Mouse (Mus musculus) forebrain, embryonic 14.5 days (tissue): ENCODE results near the gene Lgals2. TPM values are rescaled to one million over a fixed set of nuclear protein-coding genes. Genes with fewer than 3 reads are reported as not detected.
A peak's percentile ranks its signal among the peaks of the same experiment; 100 is the strongest.

ENCODE experiments used
- ATAC-seq: fragments of 200-750 bp; cut with Nextera tagmentation; 2 replicates; pipeline ENCODE4 v1.8.0; 2017; ENCODE audit warnings: mild to moderate bottlenecking, moderate library complexity
- DNase-seq: peaks from one replicate; pipeline ENCODE4 v3.0.0-alpha.2; 2015; ENCODE audit warnings: low spot score
- H3K27ac ChIP-seq: fragments of 300-500 bp; sonication (generic); 2 replicates; pipeline ENCODE4 v1.5.1; 2014; ENCODE audit warnings: low read depth, mild to moderate bottlenecking, control low read depth, low read length, moderate library complexity
- H3K27me3 ChIP-seq: fragments of 300-500 bp; sonication (generic); replicated peaks from 2 replicates; pipeline ENCODE4 v1.6.1; 2014; ENCODE audit warnings: low read length, control low read depth, mixed read lengths; ENCODE audit not compliant: control insufficient read depth, insufficient read depth
- H3K36me3 ChIP-seq: fragments of 300-500 bp; sonication (generic); 2 replicates; pipeline ENCODE4 v1.6.1; 2014; ENCODE audit warnings: low read length, control low read depth; ENCODE audit not compliant: control insufficient read depth, insufficient read depth
- H3K4me1 ChIP-seq: fragments of 300-500 bp; sonication (generic); 2 replicates; pipeline ENCODE4 v1.6.1; 2014; ENCODE audit warnings: antibody characterized with exemption, low read length, control low read depth; ENCODE audit not compliant: control insufficient read depth, insufficient read depth
- H3K4me2 ChIP-seq: fragments of 300-500 bp; sonication (generic); 2 replicates; pipeline ENCODE4 v1.6.1; 2014; ENCODE audit warnings: mild to moderate bottlenecking, control low read depth, low read length
- H3K4me3 ChIP-seq: fragments of 300-500 bp; sonication (generic); 2 replicates; pipeline ENCODE4 v1.5.1; 2014; ENCODE audit warnings: low read depth, low read length, control low read depth
- H3K9ac ChIP-seq: fragments of 300-500 bp; sonication (generic); 2 replicates; pipeline ENCODE4 v1.6.1; 2014; ENCODE audit warnings: mild to moderate bottlenecking, low read length, control low read depth, moderate library complexity
- H3K9me3 ChIP-seq: fragments of 300-500 bp; sonication (generic); replicated peaks from 2 replicates; pipeline ENCODE4 v1.6.1; 2016; ENCODE audit warnings: low read length, control low read depth, mixed read lengths; ENCODE audit not compliant: control insufficient read depth
- WGBS: fragments of 180-500 bp; shearing (Covaris S2); extraction: QIAGEN DNeasy Blood & Tissue Kit; methylation state at CpG from one replicate; pipeline ENCODE4 v1.1.7; 2014; 5-methylcytosine and 5-hydroxymethylcytosine counted together
- polyA plus RNA-seq: library from polyadenylated mRNA; unstranded; fragments of >200 nt; fragmentation: Nextera tagmentation; extraction: Ambion mirVana; gene quantifications from 2 replicates; pipeline ENCODE4 v1.2.1, GENCODE M21; 2014

The Lgals2 gene
- polyA plus RNA-seq, 1 experiment from 2014 or later = not detected

- no peak overlapping the region for H3K4me3 ChIP-seq
- H3K27ac ChIP-seq = no peak overlapping the region
- no peak for ATAC-seq
- no peaks in the 10 kb centered on the region for H3K4me1 ChIP-seq
- peaks cover 11% of the 10 kb centered on the region; the same call in 1 of the 2 replicates for H3K27me3 ChIP-seq
- no peak for DNase-seq
- no peak overlapping the region; the same call in 1 of the 2 replicates for H3K9ac ChIP-seq
- no peaks in the 10 kb centered on the region for H3K9me3 ChIP-seq
- no peaks in the 10 kb centered on the region for H3K36me3 ChIP-seq
- no peak overlapping the region for H3K4me2 ChIP-seq
- 16% methylated on average over 5 of the region's 5 CpGs for WGBS
Measured at GRCm38 (mm10) chr15:78828315-78828714, 27.0 kb downstream of the Lgals2 start.

DNA sequence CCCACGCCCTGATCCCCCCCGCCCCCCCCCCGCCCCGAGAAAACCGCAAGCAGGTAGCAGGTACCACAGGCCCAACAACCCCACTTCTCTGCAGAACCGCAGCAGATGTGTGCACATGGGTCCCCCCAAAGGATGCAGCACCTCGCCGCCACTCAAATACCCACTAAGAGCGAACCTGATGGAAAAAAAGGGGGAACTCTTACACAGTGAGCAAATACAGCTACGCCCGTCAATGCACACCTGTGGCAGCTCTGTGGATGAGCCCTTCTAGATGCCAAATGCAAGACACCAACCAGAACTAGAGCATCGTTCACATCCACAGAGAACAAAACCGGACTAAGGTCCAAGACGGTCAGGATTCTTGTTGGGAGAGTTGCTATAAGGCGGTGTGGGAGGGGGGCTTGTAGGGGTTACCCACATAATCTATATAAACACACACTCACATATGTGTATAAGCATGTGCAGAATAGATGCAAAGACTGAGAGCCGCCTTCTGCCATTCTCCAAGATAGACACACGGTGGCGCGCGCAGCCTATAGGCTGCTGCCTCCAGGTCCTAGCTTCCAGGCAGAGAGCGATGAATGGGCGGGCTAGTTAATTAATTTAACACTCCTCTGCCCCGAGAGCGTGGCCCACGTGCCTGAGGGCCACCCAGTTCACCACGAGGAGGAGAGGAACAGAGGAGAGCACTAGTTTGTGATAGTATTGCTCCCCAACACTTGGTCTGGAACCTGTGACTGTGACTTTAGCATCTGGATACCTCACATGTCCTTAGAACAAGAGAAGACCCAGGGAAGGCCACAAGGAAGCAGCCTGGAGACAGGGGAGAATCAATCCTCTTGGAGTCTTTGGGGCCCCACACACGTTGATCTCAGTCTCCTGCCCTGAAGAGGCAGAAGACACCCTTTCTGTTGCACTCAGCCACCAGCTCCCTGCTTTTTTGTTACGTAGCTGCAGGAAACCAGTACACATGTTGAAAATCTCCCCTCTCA, 28.8 kb downstream of the Lgals2 start:
- WGBS = 26% methylated on average over 28 of the region's 28 CpGs
- H3K9ac ChIP-seq = no peak overlapping the region
- peaks cover 11% of the 10 kb centered on the region; the same call in 1 of the 2 replicates for H3K27me3 ChIP-seq
- DNase-seq (peak; percentile 90), ATAC-seq (peak; percentile 82)
- H3K27ac ChIP-seq = no peak overlapping the region
- no peak overlapping the region for H3K4me3 ChIP-seq
- no peaks in the 10 kb centered on the region for H3K9me3 ChIP-seq
- no peaks in the 10 kb centered on the region for H3K36me3 ChIP-seq
- H3K4me1 ChIP-seq = no peaks in the 10 kb centered on the region
- no peak overlapping the region for H3K4me2 ChIP-seq

- WGBS = 74% methylated on average over 6 of the region's 6 CpGs
- no peak for ATAC-seq
- Histone ChIP-seq H3K4me3 (no peak overlapping the region), H3K36me3 (no peaks in the 10 kb centered on the region), H3K27ac (no peak overlapping the region), H3K4me1 (no peaks in the 10 kb centered on the region), H3K9me3 (no peaks in the 10 kb centered on the region), H3K4me2 (no peak overlapping the region), H3K9ac (no peak overlapping the region), H3K27me3 (no peaks in the 10 kb centered on the region)
- DNase-seq = no peak
Measured at GRCm38 (mm10) chr15:78816074-78816391, 39.3 kb downstream of the Lgals2 start.

DNA sequence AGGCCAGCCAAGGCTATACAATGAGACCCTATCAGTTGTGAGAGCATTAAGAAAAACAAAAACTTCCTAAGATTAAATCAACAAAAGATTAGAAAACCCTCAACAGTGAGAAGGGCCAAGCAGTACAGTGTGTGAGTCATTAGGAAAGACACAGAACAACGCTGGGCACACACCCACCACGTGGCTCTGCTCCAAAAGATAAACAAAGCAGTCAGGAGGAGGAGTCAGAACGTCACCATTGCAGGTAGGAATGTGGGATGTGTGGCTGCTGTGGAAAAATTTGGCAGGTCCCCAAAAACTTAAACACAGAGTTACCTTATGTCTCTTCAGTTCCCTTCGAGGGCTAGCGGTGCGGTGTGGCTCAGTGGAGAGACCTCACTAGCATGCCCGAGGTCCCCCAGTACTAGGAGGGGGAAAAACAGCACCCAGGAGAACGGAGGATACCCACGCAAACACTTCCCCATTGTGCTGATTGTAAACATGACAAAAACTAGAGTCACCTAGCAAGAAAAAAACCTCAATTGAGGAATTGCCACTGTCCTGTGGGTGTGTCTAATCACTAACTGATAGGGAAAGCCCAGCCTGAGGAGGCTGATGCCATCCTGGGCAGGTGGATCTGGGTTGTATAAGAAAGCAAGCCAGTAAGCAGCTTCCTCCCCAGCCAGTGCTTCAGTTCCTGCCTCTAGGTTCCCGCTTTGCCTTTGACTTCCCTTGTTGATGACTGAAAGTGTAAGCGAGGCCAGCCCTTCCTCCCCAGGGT, 39.8 kb downstream of the Lgals2 start:
- no peak overlapping the region for H3K4me2 ChIP-seq
- ATAC-seq (no peak), DNase-seq (no peak)
- no peaks in the 10 kb centered on the region for H3K4me1 ChIP-seq
- no peak overlapping the region for H3K4me3 ChIP-seq
- no peaks in the 10 kb centered on the region for H3K27me3 ChIP-seq
- no peaks in the 10 kb centered on the region for H3K36me3 ChIP-seq
- no peak overlapping the region for H3K27ac ChIP-seq
- no peak overlapping the region for H3K9ac ChIP-seq
- WGBS = 52% methylated on average over 11 of the region's 11 CpGs
- H3K9me3 ChIP-seq = no peaks in the 10 kb centered on the region

- no peaks in the 10 kb centered on the region for H3K36me3 ChIP-seq
- 87% methylated on average over 4 of the region's 4 CpGs for WGBS
- DNase-seq (no peak), ATAC-seq (no peak)
- H3K4me1 ChIP-seq = no peaks in the 10 kb centered on the region
- no peak overlapping the region for H3K27ac ChIP-seq
- H3K27me3 ChIP-seq = no peaks in the 10 kb centered on the region
- H3K4me2 ChIP-seq = no peak overlapping the region
- H3K9me3 ChIP-seq = no peaks in the 10 kb centered on the region
- H3K4me3 ChIP-seq = no peak overlapping the region
- no peak overlapping the region for H3K9ac ChIP-seq
Measured at GRCm38 (mm10) chr15:78813603-78814002, 41.7 kb downstream of the Lgals2 start.

DNA sequence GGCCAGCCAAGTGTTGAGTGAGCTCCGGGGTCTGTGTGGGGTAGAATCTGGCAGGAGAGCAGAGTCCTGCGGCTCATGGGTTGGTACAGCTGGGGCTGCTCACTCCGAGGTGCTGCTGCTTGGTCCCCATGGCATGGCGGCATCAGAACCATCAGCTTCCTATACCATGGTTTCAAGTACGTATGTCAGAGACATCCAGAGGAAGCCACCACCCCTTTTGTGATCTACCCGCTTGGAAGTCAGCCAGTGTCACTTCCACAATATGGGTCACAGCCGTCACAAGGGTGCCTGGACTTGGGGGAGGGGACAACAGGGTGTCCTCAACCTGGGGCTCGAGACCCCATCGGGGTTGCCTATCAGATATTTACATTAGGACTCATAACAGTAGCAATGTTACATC, 45.2 kb downstream of the Lgals2 start:
- Histone ChIP-seq H3K27me3 (no peaks in the 10 kb centered on the region), H3K36me3 (no peaks in the 10 kb centered on the region), H3K4me2 (no peak overlapping the region), H3K4me3 (no peak overlapping the region), H3K4me1 (no peaks in the 10 kb centered on the region), H3K27ac (no peak overlapping the region), H3K9me3 (no peaks in the 10 kb centered on the region), H3K9ac (no peak overlapping the region)
- no peak for ATAC-seq
- 76% methylated on average over 9 of the region's 9 CpGs for WGBS
- DNase-seq = no peak

DNA sequence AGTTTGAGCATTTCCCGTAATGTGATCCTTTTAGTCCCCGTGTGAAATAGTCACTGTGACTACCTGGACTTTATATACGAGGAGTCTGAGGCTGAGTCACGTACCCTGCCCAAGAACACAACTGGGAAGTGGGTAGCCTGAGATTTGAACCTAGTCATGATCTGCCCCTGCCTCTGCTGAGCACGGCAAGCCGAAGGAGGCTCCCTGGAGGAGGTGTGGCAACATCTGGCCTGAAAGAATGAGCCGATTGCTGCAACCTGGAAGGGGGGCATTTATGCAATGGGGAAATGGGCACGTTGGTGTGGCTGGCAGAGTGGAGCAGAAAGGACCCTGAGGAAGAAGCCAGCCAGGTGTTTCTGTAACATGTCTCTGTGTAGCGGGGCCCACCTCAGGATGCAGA, 45.6 kb downstream of the Lgals2 start:
- Histone ChIP-seq H3K27me3 (no peaks in the 10 kb centered on the region), H3K4me1 (no peaks in the 10 kb centered on the region), H3K9ac (no peak overlapping the region), H3K36me3 (no peaks in the 10 kb centered on the region), H3K4me2 (no peak overlapping the region), H3K9me3 (no peaks in the 10 kb centered on the region), H3K4me3 (no peak overlapping the region), H3K27ac (no peak overlapping the region)
- ATAC-seq = no peak
- 76% methylated on average over 9 of the region's 9 CpGs for WGBS
- no peak for DNase-seq

DNA sequence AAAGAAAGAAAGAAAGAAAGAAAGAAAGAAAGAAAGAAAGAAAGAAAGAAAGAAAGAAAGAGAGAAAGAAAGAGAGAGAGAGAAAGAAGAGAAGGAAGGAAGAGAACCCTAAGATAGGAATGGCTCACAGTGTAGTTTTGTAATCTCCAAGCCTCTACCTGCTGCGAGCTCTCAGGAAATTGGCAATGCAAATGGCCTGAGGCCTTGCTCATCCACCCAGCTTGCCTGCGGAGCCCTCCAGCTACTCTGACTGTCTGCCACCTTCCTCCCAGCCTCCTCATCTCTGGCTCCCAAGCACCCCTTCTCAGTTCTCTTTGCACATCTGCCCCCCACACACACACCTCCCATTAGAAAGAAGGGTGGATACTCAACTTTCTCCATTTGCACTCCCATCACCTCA, 46.3 kb downstream of the Lgals2 start:
- no peaks in the 10 kb centered on the region for H3K9me3 ChIP-seq
- no peaks in the 10 kb centered on the region for H3K4me1 ChIP-seq
- no peaks in the 10 kb centered on the region; the same call in 1 of the 2 replicates for H3K27me3 ChIP-seq
- H3K4me3 ChIP-seq = no peak overlapping the region
- H3K36me3 ChIP-seq = no peaks in the 10 kb centered on the region
- no peak overlapping the region for H3K27ac ChIP-seq
- ATAC-seq = no peak
- H3K4me2 ChIP-seq = no peak overlapping the region
- H3K9ac ChIP-seq = no peak overlapping the region
- 78% methylated on average over 2 of the region's 2 CpGs for WGBS
- no peak for DNase-seq

DNA sequence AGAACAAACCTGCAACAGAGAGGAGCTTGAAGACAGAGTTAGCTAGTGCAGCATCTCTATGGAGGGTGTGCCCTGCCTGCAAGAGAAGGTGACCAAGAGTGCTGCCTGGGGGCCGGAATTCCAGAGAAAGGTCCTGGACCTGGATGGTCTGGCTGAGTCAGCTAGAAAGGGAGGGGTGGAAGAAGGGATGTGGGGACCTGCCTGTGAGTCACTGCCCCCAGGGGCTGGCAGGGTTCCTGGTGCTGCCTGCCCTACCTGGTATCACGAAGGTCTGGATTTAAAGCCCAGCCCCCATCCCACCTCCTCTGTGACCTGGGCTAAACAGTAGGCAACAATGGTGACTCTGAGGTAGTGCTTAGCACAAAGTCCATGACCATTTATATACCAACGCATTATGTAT, 48.2 kb downstream of the Lgals2 start:
- Histone ChIP-seq H3K36me3 (no peaks in the 10 kb centered on the region), H3K4me2 (no peak overlapping the region), H3K4me1 (peaks cover 9% of the 10 kb centered on the region; the same call in 1 of the 2 replicates), H3K4me3 (no peak overlapping the region), H3K27me3 (peaks cover 13% of the 10 kb centered on the region; the same call in 1 of the 2 replicates), H3K9me3 (no peaks in the 10 kb centered on the region), H3K27ac (no peak overlapping the region), H3K9ac (no peak overlapping the region)
- no peak for DNase-seq
- ATAC-seq = no peak
- WGBS = 85% methylated on average over 3 of the region's 3 CpGs
